Mouse (Mus musculus) forebrain, embryonic 10.5 days (tissue): Measurements from ENCODE around the gene Rpl22. TPM values are rescaled to one million over a fixed set of nuclear protein-coding genes. Genes with fewer than 3 reads are reported as not detected.

Experiments used
- DNase-seq: peaks from one replicate; pipeline ENCODE4 v3.0.0-alpha.2; 2017; ENCODE audit warnings: low spot score; ENCODE audit errors: extremely low spot score
- H3K27ac ChIP-seq: fragments of 300-500 bp; sonication (generic); 2 replicates; pipeline ENCODE4 v1.5.1; 2016; ENCODE audit warnings: mild to moderate bottlenecking
- H3K27me3 ChIP-seq: fragments of 300-500 bp; sonication (generic); 2 replicates; pipeline ENCODE4 v1.6.1; 2016; ENCODE audit warnings: mild to moderate bottlenecking; ENCODE audit not compliant: poor library complexity, severe bottlenecking
- H3K36me3 ChIP-seq: fragments of 300-500 bp; sonication (generic); replicated peaks from 2 replicates; pipeline ENCODE4 v1.6.1; 2016; ENCODE audit warnings: mild to moderate bottlenecking, moderate library complexity
- H3K4me1 ChIP-seq: fragments of 300-500 bp; sonication (generic); 2 replicates; pipeline ENCODE4 v1.6.1; 2016
- H3K4me3 ChIP-seq: fragments of 300-500 bp; sonication (generic); 2 replicates; pipeline ENCODE4 v1.5.1; 2016; ENCODE audit warnings: mild to moderate bottlenecking, moderate library complexity
- H3K9me3 ChIP-seq: fragments of 300-500 bp; sonication (generic); 2 replicates; pipeline ENCODE4 v1.6.1; 2016; ENCODE audit warnings: mild to moderate bottlenecking, moderate library complexity
- WGBS: fragments of 180-500 bp; shearing (Covaris S2); methylation state at CpG from one replicate; pipeline ENCODE4 v1.1.7; 2016; 5-methylcytosine and 5-hydroxymethylcytosine counted together
- polyA plus RNA-seq: library from polyadenylated mRNA; unstranded; fragments of >200 nt; fragmentation: Nextera tagmentation; extraction: Ambion mirVana; gene quantifications from 2 replicates; pipeline ENCODE4 v1.2.1, GENCODE M21; 2016

The Rpl22 gene
- polyA plus RNA-seq, 1 experiment from 2014 or later, result 363 TPM

GRCm38 (mm10) chr4:152350722-152351421, 25.3 kb downstream of the Rpl22 start:
- 48% methylated on average over 8 of the region's 8 CpGs for WGBS
- H3K36me3 ChIP-seq, result no peaks in the 10 kb centered on the region
- peaks cover 29% of the 10 kb centered on the region for H3K4me1 ChIP-seq
- no peak for DNase-seq
- H3K27me3 ChIP-seq, result peaks cover 65% of the 10 kb centered on the region
- no peaks in the 10 kb centered on the region for H3K9me3 ChIP-seq
- H3K27ac ChIP-seq, result no peak overlapping the region
- no peak overlapping the region for H3K4me3 ChIP-seq

GRCm38 (mm10) chr4:152351422-152352305, 26.1 kb downstream of the Rpl22 start:
- DNase-seq, result no peak
- no peaks in the 10 kb centered on the region for H3K36me3 ChIP-seq
- no peak overlapping the region for H3K27ac ChIP-seq
- H3K4me3 ChIP-seq, result no peak overlapping the region
- WGBS, result 13% methylated on average over 14 of the region's 14 CpGs
- H3K4me1 ChIP-seq, result peaks cover 29% of the 10 kb centered on the region
- H3K9me3 ChIP-seq, result no peaks in the 10 kb centered on the region
- peaks cover 58% of the 10 kb centered on the region for H3K27me3 ChIP-seq

GRCm38 (mm10) chr4:152353886-152354637, 28.5 kb downstream of the Rpl22 start:
- Histone ChIP-seq H3K27me3 (peaks cover 44% of the 10 kb centered on the region), H3K36me3 (no peaks in the 10 kb centered on the region), H3K4me1 (peaks cover 27% of the 10 kb centered on the region), H3K27ac (no peak overlapping the region), H3K4me3 (no peak overlapping the region), H3K9me3 (no peaks in the 10 kb centered on the region)
- DNase-seq, result no peak
- 86% methylated on average over 14 of the region's 14 CpGs for WGBS

- peaks cover 27% of the 10 kb centered on the region for H3K4me1 ChIP-seq
- H3K36me3 ChIP-seq, result no peaks in the 10 kb centered on the region
- no peak for DNase-seq
- no peak overlapping the region for H3K4me3 ChIP-seq
- 83% methylated on average over 7 of the region's 7 CpGs for WGBS
- no peak overlapping the region for H3K27ac ChIP-seq
- H3K9me3 ChIP-seq, result no peaks in the 10 kb centered on the region
- H3K27me3 ChIP-seq, result peaks cover 44% of the 10 kb centered on the region
Measured at GRCm38 (mm10) chr4:152355672-152356071, 30.1 kb downstream of the Rpl22 start.

GRCm38 (mm10) chr4:152359700-152360099, 34.2 kb downstream of the Rpl22 start:
- no peak for DNase-seq
- no peak overlapping the region for H3K27ac ChIP-seq
- peaks cover 30% of the 10 kb centered on the region for H3K27me3 ChIP-seq
- no peaks in the 10 kb centered on the region for H3K9me3 ChIP-seq
- H3K4me1 ChIP-seq, result peaks cover 26% of the 10 kb centered on the region
- no peaks in the 10 kb centered on the region for H3K36me3 ChIP-seq
- no peak overlapping the region for H3K4me3 ChIP-seq
- WGBS, result 5% methylated on average over 11 of the region's 11 CpGs

- DNase-seq, result peak; percentile 80
- WGBS, result 2% methylated on average over 24 of the region's 24 CpGs
- peaks cover 30% of the 10 kb centered on the region for H3K27me3 ChIP-seq
- peak overlapping the region; percentile 48 for H3K4me3 ChIP-seq
- H3K9me3 ChIP-seq, result no peaks in the 10 kb centered on the region
- peak overlapping the region; percentile 51; the same call in 1 of the 2 replicates for H3K27ac ChIP-seq
- no peaks in the 10 kb centered on the region for H3K36me3 ChIP-seq
- H3K4me1 ChIP-seq, result peaks cover 37% of the 10 kb centered on the region
Measured at GRCm38 (mm10) chr4:152360855-152361254, 35.3 kb downstream of the Rpl22 start.

- H3K4me1 ChIP-seq, result peaks cover 41% of the 10 kb centered on the region
- no peak overlapping the region for H3K4me3 ChIP-seq
- no peak overlapping the region for H3K27ac ChIP-seq
- H3K36me3 ChIP-seq, result no peaks in the 10 kb centered on the region
- H3K27me3 ChIP-seq, result peaks cover 30% of the 10 kb centered on the region
- 80% methylated on average over 9 of the region's 9 CpGs for whole genome bisulfite sequencing
- no peaks in the 10 kb centered on the region for H3K9me3 ChIP-seq
- no peak for DNase-seq
Measured at GRCm38 (mm10) chr4:152362180-152362579, 36.6 kb downstream of the Rpl22 start.

- Histone ChIP-seq H3K9me3 (no peaks in the 10 kb centered on the region), H3K36me3 (no peaks in the 10 kb centered on the region), H3K4me1 (peaks cover 40% of the 10 kb centered on the region), H3K27me3 (peaks cover 24% of the 10 kb centered on the region), H3K4me3 (no peak overlapping the region), H3K27ac (no peak overlapping the region)
- DNase-seq, result no peak
- WGBS, result 71% methylated on average over 7 of the region's 7 CpGs
Measured at GRCm38 (mm10) chr4:152365228-152365627, 39.7 kb downstream of the Rpl22 start.

GRCm38 (mm10) chr4:152382528-152383252, 57.1 kb downstream of the Rpl22 start:
- no peaks in the 10 kb centered on the region for H3K27me3 ChIP-seq
- no peak overlapping the region for H3K27ac ChIP-seq
- H3K36me3 ChIP-seq, result no peaks in the 10 kb centered on the region
- no peak overlapping the region for H3K4me3 ChIP-seq
- 90% methylated on average over 17 of the region's 17 CpGs for WGBS
- H3K9me3 ChIP-seq, result no peaks in the 10 kb centered on the region
- 0 out of 2 replicates have a peak, but pooled peaks cover 5% of the 10 kb centered on the region for H3K4me1 ChIP-seq
- no peak for DNase-seq

Other genes with a start within 250 kb of the Rpl22 start
- gene Tnfrsf25, start 209.8 kb upstream of the Rpl22 start, polyA plus RNA-seq, result 0.72 and 0.96 TPM in 2 replicates
- gene Espn, start 173.4 kb upstream of the Rpl22 start, polyA plus RNA-seq, result 5.6 and 5.9 TPM in 2 replicates
- gene Hes2, start 166.9 kb upstream of the Rpl22 start, polyA plus RNA-seq, result not detected in 2 replicates
- 61.0 and 64.4 TPM in 2 replicates for gene Acot7, start 147.6 kb upstream of the Rpl22 start, polyA plus RNA-seq
- gene Gpr153, start 51.5 kb upstream of the Rpl22 start, polyA plus RNA-seq, result 2.5 and 3.0 TPM in 2 replicates
- gene Hes3, start 34.1 kb upstream of the Rpl22 start, polyA plus RNA-seq, result 0.38 and 0.92 TPM in 2 replicates
- gene Icmt, start 28.5 kb upstream of the Rpl22 start, polyA plus RNA-seq, result 23.3 and 26.1 TPM in 2 replicates
- gene Rnf207, start 6.7 kb upstream of the Rpl22 start, polyA plus RNA-seq, result 0.92 and 1.3 TPM in 2 replicates
- 0.09 and 0.31 TPM in 2 replicates for gene Chd5, start 12.9 kb downstream of the Rpl22 start, polyA plus RNA-seq
- 6.5 TPM in 2 replicates for gene Nphp4, start 151.0 kb downstream of the Rpl22 start, polyA plus RNA-seq
- gene Kcnab2, start 152.1 kb downstream of the Rpl22 start, polyA plus RNA-seq, result 10.1 and 11.2 TPM in 2 replicates